Mouse (Mus musculus): Measurements from ENCODE around the gene Kirrel.

Gene Kirrel

GRCm38 (mm10) chr3:87082235-87082634, 92.3 kb downstream of the Kirrel start:
- in situ Hi-C loops (cut with MboI, MseI), result no loop called here

GRCm38 (mm10) chr3:87079751-87080150, 94.8 kb downstream of the Kirrel start:
- in situ Hi-C loops (cut with MboI, MseI), result no loop called here

GRCm38 (mm10) chr3:87079301-87079700, 95.2 kb downstream of the Kirrel start:
- in situ Hi-C loops (cut with MboI, MseI), result no loop called here

GRCm38 (mm10) chr3:87077681-87078080, 96.9 kb downstream of the Kirrel start:
- in situ Hi-C loops (cut with MboI, MseI), result no loop called here

- in situ Hi-C loops (cut with MboI, MseI), result no loop called here
Observed at GRCm38 (mm10) chr3:87076899-87077298, 97.6 kb downstream of the Kirrel start.

GRCm38 (mm10) chr3:87076161-87076560, 98.4 kb downstream of the Kirrel start:
- in situ Hi-C loops (cut with MboI, MseI), result no loop called here

GRCm38 (mm10) chr3:87072612-87073515, 101.7 kb downstream of the Kirrel start:
- in situ Hi-C loops (cut with MboI, MseI), result loop anchor here (5.0 kb wide), 1 partner anchor 89 kb away; no protein-coding TSS in a partner anchor

GRCm38 (mm10) chr3:87072191-87072590, 102.4 kb downstream of the Kirrel start:
- in situ Hi-C loops (cut with MboI, MseI), result loop anchor here (5.0 kb wide), 1 partner anchor 90 kb away; no protein-coding TSS in a partner anchor

GRCm38 (mm10) chr3:87067396-87067975, 107.1 kb downstream of the Kirrel start:
- in situ Hi-C loops (cut with MboI, MseI), result no loop called here

- in situ Hi-C loops (cut with MboI, MseI), result no loop called here
Observed at GRCm38 (mm10) chr3:87053939-87054338, 120.6 kb downstream of the Kirrel start.

GRCm38 (mm10) chr3:87047801-87048200, 126.7 kb downstream of the Kirrel start:
- in situ Hi-C loops (cut with MboI, MseI), result no loop called here

GRCm38 (mm10) chr3:87041733-87042132, 132.8 kb downstream of the Kirrel start:
- in situ Hi-C loops (cut with MboI, MseI), result no loop called here

- in situ Hi-C loops (cut with MboI, MseI), result no loop called here
Observed at GRCm38 (mm10) chr3:87038500-87038899, 136.0 kb downstream of the Kirrel start.

- in situ Hi-C loops (cut with MboI, MseI), result no loop called here
Observed at GRCm38 (mm10) chr3:87034061-87034460, 140.5 kb downstream of the Kirrel start.

GRCm38 (mm10) chr3:87033357-87033756, 141.2 kb downstream of the Kirrel start:
- in situ Hi-C loops (cut with MboI, MseI), result no loop called here

GRCm38 (mm10) chr3:87030855-87031254, 143.7 kb downstream of the Kirrel start:
- in situ Hi-C loops (cut with MboI, MseI), result no loop called here
